Mouse (Mus musculus): Measurements from ENCODE around the gene Nipsnap2.
A peak's percentile ranks its signal among the peaks of the same experiment; 100 is the strongest.
"Not testable (repeated sequence)": the region's sequence is repeated elsewhere in the genome, so short reads cannot be mapped to it uniquely, and the experiment has no call there.

The Nipsnap2 gene

GRCm38 (mm10) chr5:129724834-129725773, at the start of gene Nipsnap2:
Gene Nipsnap2, plus strand, starts transcription at chr5:129725063.
- DNase-seq (ENCODE audit: low read depth in 1 of 2, low spot score in 2 of 2): peak; percentile 66 to 89

GRCm38 (mm10) chr5:129685141-129685540, 39.7 kb upstream of the Nipsnap2 start:
- DNase-seq (ENCODE audit: low read depth in 1 of 2, low spot score in 2 of 2): not testable (repeated sequence)

- no peak for DNase-seq (ENCODE audit: low read depth in 1 of 2, low spot score in 2 of 2)
These were observed 37.2 kb upstream of the Nipsnap2 start for GRCm38 (mm10) chr5:129687621-129688020.

- no peak for DNase-seq (ENCODE audit: low read depth in 1 of 2, low spot score in 2 of 2)
These were observed 34.3 kb upstream of the Nipsnap2 start for GRCm38 (mm10) chr5:129690528-129690927.

- no peak for DNase-seq (ENCODE audit: low read depth in 1 of 2, low spot score in 2 of 2)
These were observed 24.4 kb upstream of the Nipsnap2 start for GRCm38 (mm10) chr5:129700506-129700905.

- DNase-seq (ENCODE audit: low read depth in 1 of 2, low spot score in 2 of 2): no peak
These were observed 23.2 kb upstream of the Nipsnap2 start for GRCm38 (mm10) chr5:129701706-129702105.

- no peak for DNase-seq (ENCODE audit: low read depth in 1 of 2, low spot score in 2 of 2)
These were observed 21.5 kb upstream of the Nipsnap2 start for GRCm38 (mm10) chr5:129703368-129703767.

- DNase-seq (ENCODE audit: low read depth in 1 of 2, low spot score in 2 of 2): no peak
These were observed 16.5 kb upstream of the Nipsnap2 start, which contains the start of gene Sept14 for GRCm38 (mm10) chr5:129708412-129708811. Gene Sept14, minus strand, starts transcription at chr5:129708512.

- peak; percentile 72 to 77 for DNase-seq (ENCODE audit: low read depth in 1 of 2, low spot score in 2 of 2)
These were observed 9.5 kb upstream of the Nipsnap2 start, which contains the start of gene Mrps17 for GRCm38 (mm10) chr5:129715326-129715861. Gene Mrps17, plus strand, starts transcription at chr5:129715497.

- DNase-seq (ENCODE audit: low read depth in 1 of 2, low spot score in 2 of 2): no peak
These were observed 7.8 kb upstream of the Nipsnap2 start for GRCm38 (mm10) chr5:129717016-129717415.

- no peak for DNase-seq (ENCODE audit: low read depth in 1 of 2, low spot score in 2 of 2)
These were observed 4.7 kb upstream of the Nipsnap2 start for GRCm38 (mm10) chr5:129720176-129720575.

- DNase-seq (ENCODE audit: low read depth in 1 of 2, low spot score in 2 of 2): no peak
These were observed 595 bp upstream of the Nipsnap2 start for GRCm38 (mm10) chr5:129724268-129724667.

- DNase-seq (ENCODE audit: low read depth in 1 of 2, low spot score in 2 of 2): no peak
These were observed 1.0 kb downstream of the Nipsnap2 start for GRCm38 (mm10) chr5:129725774-129726392.

- DNase-seq (ENCODE audit: low read depth in 1 of 2, low spot score in 2 of 2): no peak
These were observed 1.9 kb downstream of the Nipsnap2 start for GRCm38 (mm10) chr5:129726784-129727183.

GRCm38 (mm10) chr5:129729286-129729685, 4.4 kb downstream of the Nipsnap2 start:
- no peak for DNase-seq (ENCODE audit: low read depth in 1 of 2, low spot score in 2 of 2)

- DNase-seq (ENCODE audit: low read depth in 1 of 2, low spot score in 2 of 2): no peak
These were observed 5.5 kb downstream of the Nipsnap2 start for GRCm38 (mm10) chr5:129730344-129730743.

GRCm38 (mm10) chr5:129731021-129731420, 6.2 kb downstream of the Nipsnap2 start:
- no peak for DNase-seq (ENCODE audit: low read depth in 1 of 2, low spot score in 2 of 2)

GRCm38 (mm10) chr5:129740976-129741375, 16.1 kb downstream of the Nipsnap2 start:
- DNase-seq (ENCODE audit: low read depth in 1 of 2, low spot score in 2 of 2): no peak

GRCm38 (mm10) chr5:129742903-129743488, 18.1 kb downstream of the Nipsnap2 start:
- no peak for DNase-seq (ENCODE audit: low read depth in 1 of 2, low spot score in 2 of 2)

- no peak for DNase-seq (ENCODE audit: low read depth in 1 of 2, low spot score in 2 of 2)
These were observed 19.2 kb downstream of the Nipsnap2 start for GRCm38 (mm10) chr5:129744050-129744449.

GRCm38 (mm10) chr5:129756886-129757285, 32.0 kb downstream of the Nipsnap2 start:
- DNase-seq (ENCODE audit: low read depth in 1 of 2, low spot score in 2 of 2): no peak
